Mouse (Mus musculus) T-helper 2 cell (primary cell): ENCODE data around the gene Jarid2.

Experiments used
- in situ Hi-C: fragments of 300-600 bp; cut with MboI, MseI; formaldehyde crosslinking; loops from one replicate; pipeline ENCODE4 v1.15.1; 2025; ENCODE audit warnings: high pct_unique_total_duplicates

Jarid2 gene

GRCm38 (mm10) chr13:44912851-44913250 is 183.6 kb downstream of the Jarid2 start:
- in situ Hi-C loops: no loop called here

GRCm38 (mm10) chr13:44913560-44913959 is 184.3 kb downstream of the Jarid2 start:
- in situ Hi-C loops: no loop called here

GRCm38 (mm10) chr13:44915382-44915781 is 186.1 kb downstream of the Jarid2 start:
- in situ Hi-C loops: no loop called here

- in situ Hi-C loops: no loop called here
Measured at GRCm38 (mm10) chr13:44915945-44916344, 186.7 kb downstream of the Jarid2 start.

- in situ Hi-C loops: no loop called here
Measured at GRCm38 (mm10) chr13:44917202-44917601, 187.9 kb downstream of the Jarid2 start.

GRCm38 (mm10) chr13:44918269-44918668 is 189.0 kb downstream of the Jarid2 start:
- in situ Hi-C loops: no loop called here

GRCm38 (mm10) chr13:44921095-44921494 is 191.8 kb downstream of the Jarid2 start:
- in situ Hi-C loops: no loop called here

- in situ Hi-C loops: no loop called here
Measured at GRCm38 (mm10) chr13:44921721-44922120, 192.4 kb downstream of the Jarid2 start.

- in situ Hi-C loops: no loop called here
Measured at GRCm38 (mm10) chr13:44924042-44924441, 194.8 kb downstream of the Jarid2 start.

GRCm38 (mm10) chr13:44925173-44925572 is 195.9 kb downstream of the Jarid2 start:
- in situ Hi-C loops: no loop called here

GRCm38 (mm10) chr13:44926311-44926710 is 197.0 kb downstream of the Jarid2 start:
- in situ Hi-C loops: no loop called here

- in situ Hi-C loops: no loop called here
Measured at GRCm38 (mm10) chr13:44932307-44933264, 203.3 kb downstream of the Jarid2 start.

GRCm38 (mm10) chr13:44933575-44933974 is 204.3 kb downstream of the Jarid2 start:
- in situ Hi-C loops: no loop called here

GRCm38 (mm10) chr13:44937681-44938080 is 208.4 kb downstream of the Jarid2 start:
- in situ Hi-C loops: no loop called here

GRCm38 (mm10) chr13:44939326-44940035 is 210.2 kb downstream of the Jarid2 start:
- in situ Hi-C loops: no loop called here

- in situ Hi-C loops: no loop called here
Measured at GRCm38 (mm10) chr13:44943618-44944017, 214.3 kb downstream of the Jarid2 start.

GRCm38 (mm10) chr13:44946880-44947635 is 217.8 kb downstream of the Jarid2 start:
- in situ Hi-C loops: no loop called here

- in situ Hi-C loops: no loop called here
Measured at GRCm38 (mm10) chr13:44948320-44949250, 219.3 kb downstream of the Jarid2 start.

GRCm38 (mm10) chr13:44952393-44953086 is 223.3 kb downstream of the Jarid2 start:
- in situ Hi-C loops: no loop called here

- in situ Hi-C loops: no loop called here
Measured at GRCm38 (mm10) chr13:44953546-44954231, 224.4 kb downstream of the Jarid2 start.
